Mouse (Mus musculus) neutrophil, adult 5-6 weeks (primary cell): ENCODE data around the gene Grik3. TPM values are rescaled to one million over a fixed set of nuclear protein-coding genes. Genes with fewer than 3 reads are reported as not detected.
"Not testable (repeated sequence)": the region's sequence is repeated elsewhere in the genome, so short reads cannot be mapped to it uniquely, and the experiment has no call there.

Experiments
- ATAC-seq: fragments of 151-379, 151-347 bp; 2 replicates; pipeline ENCODE4 v1.8.0; 2017; ENCODE audit warnings: mild to moderate bottlenecking, moderate TSS enrichment; ENCODE audit not compliant: insufficient number of reproducible peaks, poor library complexity, low FRiP score, severe bottlenecking; ENCODE audit errors: extremely low read depth
- total RNA-seq: library from RNA; stranded (forward); fragments of 200-1000 nt; gene quantifications from 2 replicates; pipeline ENCODE4 v1.2.3, GENCODE M21; 2017

Gene Grik3
- total RNA-seq, 1 experiment from 2014 or later: not detected

- no peak for ATAC-seq
Measured at GRCm38 (mm10) chr4:125573951-125574675, 83.6 kb downstream of the Grik3 start.

GRCm38 (mm10) chr4:125580336-125580735, 89.8 kb downstream of the Grik3 start:
- no peak for ATAC-seq

GRCm38 (mm10) chr4:125583272-125583671, 92.8 kb downstream of the Grik3 start:
- ATAC-seq: no peak

DNA sequence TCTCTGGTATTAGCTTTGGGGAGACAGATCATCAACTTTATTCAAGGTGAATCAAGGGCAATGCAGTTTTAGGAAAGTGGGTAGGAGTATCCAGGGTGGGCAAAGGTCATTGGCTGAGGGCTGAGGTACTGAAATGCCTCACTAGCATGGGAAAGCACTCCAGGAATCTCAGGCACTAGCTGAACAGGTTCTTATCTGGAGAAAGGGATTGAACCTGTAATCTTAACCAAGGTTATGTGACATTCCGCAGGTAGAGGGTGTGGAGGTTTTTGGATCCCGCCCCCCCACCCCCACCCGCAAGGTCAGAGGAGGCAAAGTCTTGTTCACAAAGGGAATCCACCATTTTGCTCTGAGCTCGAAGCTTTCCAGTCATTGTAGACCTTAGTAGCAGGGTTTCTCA, 93.4 kb downstream of the Grik3 start:
- ATAC-seq: no peak

- ATAC-seq: no peak
Measured at GRCm38 (mm10) chr4:125584676-125585075, 94.2 kb downstream of the Grik3 start.

DNA sequence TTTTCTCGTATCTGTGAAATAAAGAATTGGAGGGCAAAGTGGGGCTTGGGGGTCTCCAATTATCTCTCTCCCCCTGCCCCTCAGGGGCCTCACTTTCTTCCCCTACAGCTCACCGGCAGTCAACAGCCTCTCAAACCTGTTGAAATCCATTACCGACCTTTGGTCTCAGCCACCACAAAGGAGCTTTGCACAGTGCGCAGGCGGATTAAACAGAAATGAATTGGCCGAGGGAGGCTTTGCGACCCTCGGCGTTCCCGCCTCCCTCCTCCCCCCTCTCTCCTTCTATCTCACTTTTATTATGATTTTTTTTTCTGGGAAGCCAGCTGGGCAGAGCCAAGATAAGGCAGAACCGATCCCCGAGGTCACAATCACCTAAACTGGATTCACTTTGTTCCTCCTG, 97.1 kb downstream of the Grik3 start:
- no peak for ATAC-seq

DNA sequence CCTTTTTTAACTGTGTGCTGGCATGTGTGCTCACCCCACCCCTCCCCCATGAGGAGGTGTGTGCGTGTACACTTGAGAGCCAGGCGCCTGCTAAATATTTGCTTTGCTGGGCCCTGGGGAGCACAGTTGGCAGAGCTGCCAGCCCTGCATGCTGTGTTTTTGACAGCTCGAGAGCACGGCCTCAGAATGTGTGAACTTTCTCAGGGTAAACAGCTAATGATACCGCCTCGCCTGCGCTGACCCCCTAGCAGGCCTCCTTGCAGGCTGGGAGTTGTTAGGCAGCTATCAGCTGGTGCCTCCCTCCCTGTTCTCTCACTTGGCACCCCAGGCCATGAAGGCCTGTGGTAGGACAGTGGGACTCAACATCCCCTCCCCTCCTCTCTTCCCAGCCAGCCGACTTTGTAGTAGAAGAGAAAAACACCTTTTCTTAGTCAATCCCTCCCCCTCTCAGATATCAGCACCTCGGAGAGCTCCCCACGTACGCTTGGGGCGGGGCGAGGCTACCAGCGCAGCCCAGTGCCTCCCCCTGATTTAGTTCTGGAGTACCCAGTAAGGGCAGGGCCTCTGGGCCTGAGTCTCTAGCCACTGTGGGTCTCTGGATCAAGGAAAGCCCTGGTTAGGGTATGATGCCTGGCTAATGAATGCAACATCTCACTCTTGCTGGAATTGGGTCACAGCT, 99.9 kb downstream of the Grik3 start:
- ATAC-seq: no peak

DNA sequence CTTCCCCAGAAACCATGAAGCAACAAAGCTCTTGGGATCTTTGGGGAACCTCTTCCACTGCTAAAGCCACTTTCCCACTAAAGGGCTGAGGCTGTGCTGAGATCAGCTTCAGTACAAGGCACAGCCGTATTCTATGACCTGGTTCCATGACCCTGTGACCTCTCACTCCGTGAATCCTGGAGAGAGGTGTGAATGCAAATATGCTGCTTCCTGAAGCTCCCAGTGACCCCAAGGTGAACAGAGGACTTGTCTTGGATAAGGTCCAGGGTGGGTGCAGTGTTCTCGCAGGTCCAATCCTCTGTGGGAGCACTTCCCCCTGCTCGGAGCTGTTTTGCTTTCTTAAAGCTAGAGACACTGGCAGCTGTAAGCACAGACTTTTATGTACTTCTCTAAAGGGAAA, 102.2 kb downstream of the Grik3 start:
- ATAC-seq: no peak

GRCm38 (mm10) chr4:125595011-125595410, 104.5 kb downstream of the Grik3 start:
- no peak for ATAC-seq

DNA sequence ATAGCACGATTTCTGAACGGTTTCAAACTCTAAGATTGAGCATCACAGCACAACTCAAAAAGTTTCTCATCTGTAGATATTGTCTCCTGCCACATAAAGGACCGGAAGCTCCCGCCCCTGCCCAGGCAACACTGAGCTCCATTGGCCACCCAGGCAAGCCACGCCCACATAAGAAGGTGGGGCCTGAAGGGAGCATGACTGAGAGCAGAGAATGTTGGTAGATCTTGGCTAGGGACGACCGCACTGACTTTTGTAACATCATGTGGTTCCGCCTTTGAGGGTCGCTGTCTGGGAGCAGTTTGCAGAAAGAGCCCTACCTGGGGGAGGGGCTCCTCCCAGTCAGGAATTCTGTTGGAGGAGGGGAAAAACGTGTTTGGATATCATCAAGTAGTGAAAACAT, 108.2 kb downstream of the Grik3 start:
- no peak for ATAC-seq

DNA sequence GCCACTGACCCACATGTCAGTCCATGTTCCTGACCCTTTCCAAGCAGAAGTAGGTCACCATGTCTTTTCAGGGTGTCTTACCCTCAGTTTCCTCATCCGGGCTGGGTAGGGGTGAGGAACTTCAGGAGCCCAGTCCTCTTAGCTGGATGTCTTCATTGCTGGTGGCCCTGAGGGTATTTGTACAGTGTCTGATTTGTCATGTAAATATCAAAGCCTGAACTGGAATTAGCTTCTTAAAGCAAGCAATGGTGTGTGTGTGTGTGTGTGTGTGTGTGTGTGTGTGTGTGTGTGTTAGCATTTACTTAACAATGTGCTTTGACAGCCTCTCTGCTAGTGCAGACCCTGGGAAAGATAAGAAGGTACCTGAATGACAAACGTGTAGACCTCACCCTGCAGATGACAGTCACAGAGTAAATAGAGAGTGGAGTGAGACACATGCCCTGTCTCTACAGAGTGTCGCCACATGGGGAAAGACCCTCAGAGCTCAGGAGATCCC, 109.1 kb downstream of the Grik3 start:
- no peak for ATAC-seq

DNA sequence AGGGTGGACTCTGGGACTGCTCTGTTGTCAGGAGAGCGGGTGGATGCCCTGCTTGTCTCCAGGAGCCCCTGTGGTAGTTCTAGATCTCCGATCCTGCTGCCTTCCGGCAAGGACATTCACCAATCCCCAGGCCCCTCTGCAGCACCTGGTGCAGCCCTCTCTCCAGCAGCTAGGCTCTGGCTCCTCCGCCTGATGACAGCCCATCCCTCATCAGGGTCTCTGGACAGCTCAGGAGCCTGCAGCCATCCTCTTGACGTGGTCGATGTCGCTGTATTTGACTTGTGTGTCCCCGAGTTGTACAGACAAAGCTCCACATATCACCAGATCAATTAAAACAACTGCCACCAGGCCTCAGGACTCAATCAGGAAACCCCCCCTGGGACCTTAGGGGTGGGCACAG, 110.1 kb downstream of the Grik3 start:
- no peak for ATAC-seq

- ATAC-seq: no peak
Measured at GRCm38 (mm10) chr4:125601301-125601700, 110.8 kb downstream of the Grik3 start.

DNA sequence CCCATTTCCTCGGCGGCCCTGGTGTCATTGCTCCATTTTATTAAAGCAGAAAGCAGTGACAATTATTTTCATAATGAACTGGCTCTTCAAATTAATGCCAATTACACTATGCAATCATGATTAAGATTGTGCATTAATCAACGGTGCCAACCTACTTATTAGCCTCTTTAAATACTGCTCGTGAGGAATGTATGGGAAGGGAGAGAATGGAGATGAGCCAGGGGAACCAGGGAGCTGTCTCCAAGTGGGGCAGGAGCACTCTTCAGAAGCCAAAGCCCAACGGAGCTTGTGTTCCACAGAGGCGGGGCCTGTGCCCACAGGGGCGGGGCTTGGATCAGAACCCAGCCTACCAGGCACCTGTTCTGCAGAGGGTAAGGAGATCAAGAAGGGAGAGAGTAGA, 114.0 kb downstream of the Grik3 start:
- no peak for ATAC-seq

- no peak for ATAC-seq
Measured at GRCm38 (mm10) chr4:125606147-125606546, 115.6 kb downstream of the Grik3 start.

GRCm38 (mm10) chr4:125607397-125608042, 117.0 kb downstream of the Grik3 start:
- ATAC-seq: no peak

- ATAC-seq: not testable (repeated sequence)
Measured at GRCm38 (mm10) chr4:125608896-125609295, 118.4 kb downstream of the Grik3 start.

GRCm38 (mm10) chr4:125609320-125610306, 119.1 kb downstream of the Grik3 start:
- ATAC-seq: no peak

DNA sequence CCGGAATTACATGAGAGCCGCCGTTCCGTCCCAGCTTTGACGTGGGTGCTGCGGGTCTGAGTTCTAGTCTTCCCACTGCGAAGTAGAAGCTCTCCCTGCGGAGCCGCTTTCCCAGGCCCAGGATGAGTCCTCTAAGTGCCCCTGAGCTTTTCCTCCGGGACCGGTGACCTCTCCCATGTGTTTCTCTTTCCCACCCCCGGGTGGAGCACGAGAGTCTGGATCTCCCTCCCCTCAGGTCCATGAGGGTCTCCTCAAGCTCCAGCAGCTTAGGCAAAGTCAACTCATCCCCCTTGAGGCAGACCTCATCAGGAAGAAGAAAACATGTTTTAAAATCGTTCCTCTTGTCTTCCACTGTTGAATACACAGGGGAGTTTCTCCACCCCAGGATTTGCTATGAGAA, 127.4 kb downstream of the Grik3 start:
- no peak for ATAC-seq
